Mouse (Mus musculus): ENCODE results near the gene Bach1.

DNA sequence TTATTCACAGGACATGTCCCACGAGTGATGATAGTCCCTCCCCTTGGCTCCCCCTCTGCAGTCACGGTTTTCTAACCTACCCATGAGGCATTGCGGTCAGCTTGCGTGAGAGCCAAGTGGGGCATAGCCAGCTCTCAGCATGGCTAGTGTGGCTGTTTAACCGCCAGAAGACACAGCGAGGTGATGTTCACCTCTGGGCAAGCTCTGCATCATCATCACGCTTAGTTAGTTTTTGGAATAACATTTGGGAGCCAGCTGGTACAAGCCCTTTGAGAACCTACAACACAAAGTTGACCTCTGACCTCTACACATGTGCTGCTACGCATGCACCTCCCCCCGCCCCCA is 28.0 kb upstream of the Bach1 start:
- TF ChIP-seq CTCF (IDR thresholded peaks at IDR 0.05; ENCODE audit: low read depth): no peak
- TF ChIP-seq EP300 (IDR thresholded peaks at IDR 0.05; ENCODE audit: low read depth): no peak
